Mouse (Mus musculus) embryonic facial prominence, embryonic 11.5 days (tissue): ENCODE results near the gene Fbxo31. TPM values are rescaled to one million over a fixed set of nuclear protein-coding genes. Genes with fewer than 3 reads are reported as not detected.
A peak's percentile ranks its signal among the peaks of the same experiment; 100 is the strongest.

Experiments used
- ATAC-seq: fragments of 200-750 bp; cut with Nextera tagmentation; replicated peaks from 2 replicates; pipeline ENCODE4 v1.8.0; 2017; ENCODE audit warnings: low read depth; ENCODE audit not compliant: insufficient number of reproducible peaks, low FRiP score, low TSS enrichment
- DNase-seq: peaks from one replicate; pipeline ENCODE4 v3.0.0-alpha.2; 2015; ENCODE audit warnings: low spot score
- H3K27ac ChIP-seq: fragments of 300-500 bp; sonication (generic); replicated peaks from 2 replicates; pipeline ENCODE4 v1.5.1; 2014; ENCODE audit warnings: mild to moderate bottlenecking, low read depth, low read length, control low read depth
- H3K27me3 ChIP-seq: fragments of 300-500 bp; sonication (generic); 2 replicates; pipeline ENCODE4 v1.6.1; 2014; ENCODE audit warnings: mild to moderate bottlenecking, low read length, moderate library complexity, mixed read lengths; ENCODE audit not compliant: control insufficient read depth, insufficient read depth
- H3K36me3 ChIP-seq: fragments of 300-500 bp; sonication (generic); replicated peaks from 2 replicates; pipeline ENCODE4 v1.6.1; 2014; ENCODE audit warnings: low read depth, mild to moderate bottlenecking, low read length, moderate library complexity, mixed read lengths; ENCODE audit not compliant: control insufficient read depth, insufficient read depth
- H3K4me1 ChIP-seq: fragments of 300-500 bp; sonication (generic); 2 replicates; pipeline ENCODE4 v1.6.1; 2014; ENCODE audit warnings: low read length, mixed read lengths; ENCODE audit not compliant: control insufficient read depth, insufficient read depth
- H3K4me2 ChIP-seq: fragments of 300-500 bp; sonication (generic); 2 replicates; pipeline ENCODE4 v1.6.1; 2014; ENCODE audit warnings: low read depth, mild to moderate bottlenecking, control low read depth, low read length, moderate library complexity
- H3K4me3 ChIP-seq: fragments of 300-500 bp; sonication (generic); 2 replicates; pipeline ENCODE4 v1.5.1; 2014; ENCODE audit warnings: low read depth, low read length, control low read depth
- H3K9ac ChIP-seq: fragments of 300-500 bp; sonication (generic); replicated peaks from 2 replicates; pipeline ENCODE4 v1.6.1; 2014; ENCODE audit warnings: mild to moderate bottlenecking, control low read depth, low read length
- H3K9me3 ChIP-seq: fragments of 300-500 bp; sonication (generic); replicated peaks from 2 replicates; pipeline ENCODE4 v1.6.1; 2016; ENCODE audit warnings: mild to moderate bottlenecking, low read length, inconsistent platforms, mixed read lengths; ENCODE audit not compliant: control insufficient read depth
- WGBS: fragments of 180-500 bp; shearing (Covaris S2); extraction: QIAGEN DNeasy Blood & Tissue Kit; methylation state at CpG from one replicate; pipeline ENCODE4 v1.1.7; 2014; 5-methylcytosine and 5-hydroxymethylcytosine counted together
- polyA plus RNA-seq: library from polyadenylated mRNA; unstranded; fragments of >200 nt; fragmentation: Nextera tagmentation; extraction: Ambion mirVana; gene quantifications from 2 replicates; pipeline ENCODE4 v1.2.1, GENCODE M21; 2014

The Fbxo31 gene
- 11.1 and 12.9 TPM in 2 replicates for polyA plus RNA-seq

DNA sequence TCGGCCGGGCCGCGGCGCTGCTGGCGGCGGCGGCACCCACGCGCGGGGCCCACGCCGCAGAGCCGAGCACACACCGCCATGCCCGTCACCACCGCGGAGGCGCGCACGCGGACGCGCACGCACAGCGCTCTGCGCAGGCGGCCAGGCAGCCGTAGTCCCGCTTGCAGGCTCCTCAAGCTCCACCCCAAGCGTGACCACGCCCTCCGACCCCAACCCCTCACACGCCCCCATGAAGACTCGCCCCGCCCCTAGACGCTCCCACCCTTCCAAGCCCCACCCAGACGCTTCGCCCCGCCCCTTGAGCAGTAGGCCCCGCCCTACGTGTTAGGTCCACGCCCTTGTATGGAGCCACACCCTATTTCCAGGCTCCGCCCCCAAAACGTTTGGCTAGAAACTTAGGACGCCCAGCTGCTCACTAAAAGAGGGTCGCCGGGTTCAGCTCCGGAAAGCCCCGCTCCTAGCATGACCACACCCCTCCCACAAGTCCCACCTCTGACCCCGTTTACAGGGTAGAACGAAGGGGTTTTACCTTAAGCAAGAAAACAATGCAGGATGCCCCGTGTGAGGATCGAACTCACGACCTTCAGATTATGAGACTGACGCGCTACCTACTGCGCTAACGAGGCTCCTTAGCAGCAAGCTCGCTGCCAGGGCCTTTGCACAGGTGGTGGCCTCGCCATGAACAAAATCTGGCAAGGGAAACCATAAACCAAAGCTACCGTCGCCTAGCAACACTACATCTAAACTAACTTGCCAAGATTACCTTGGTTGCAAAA, at the start of gene Fbxo31:
Gene Fbxo31 (minus strand): TSS at position 131 of the 776 bp plus-strand sequence.
- Histone ChIP-seq H3K4me1 (peaks cover 3% of the 10 kb centered on the region), H3K4me3 (peak within 1 kb of the TSS; percentile 85), H3K27me3 (no peaks in the 10 kb centered on the region), H3K27ac (no peak within 1 kb of the TSS; the same call in 1 of the 2 replicates), H3K9me3 (no peaks in the 10 kb centered on the region), H3K9ac (peak within 1 kb of the TSS; percentile 85), H3K36me3 (no peaks in the 10 kb centered on the region), H3K4me2 (peak within 1 kb of the TSS; percentile 82)
- WGBS = 1% methylated on average over 63 of the region's 63 CpGs
- DNase-seq = peak; percentile 96
- peak; percentile 88 for ATAC-seq

DNA sequence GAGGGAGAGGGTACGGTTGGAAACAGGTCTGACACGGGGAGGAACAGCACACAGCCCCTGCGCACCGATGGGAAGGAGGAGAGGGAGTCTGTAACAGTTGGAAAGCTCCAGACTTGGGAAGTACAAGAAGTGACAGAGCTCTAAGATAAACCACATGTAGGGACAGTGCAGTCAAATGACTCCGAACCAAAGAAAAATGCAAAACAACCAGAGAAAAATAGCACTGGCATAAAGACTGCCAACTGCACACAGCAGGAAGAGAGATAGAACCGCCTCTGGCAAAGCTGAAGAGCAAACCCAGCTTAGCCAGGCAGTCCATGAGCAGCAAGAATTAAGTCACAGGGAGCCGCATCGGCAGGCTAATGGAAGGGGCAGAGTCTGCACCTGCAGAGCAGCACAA, 44.4 kb upstream of the Fbxo31 start:
- H3K4me3 ChIP-seq = no peak overlapping the region
- no peak overlapping the region for H3K4me2 ChIP-seq
- H3K27me3 ChIP-seq = no peaks in the 10 kb centered on the region
- H3K4me1 ChIP-seq = no peaks in the 10 kb centered on the region
- 87% methylated on average over 8 of the region's 8 CpGs for WGBS
- DNase-seq = no peak
- H3K9me3 ChIP-seq = no peaks in the 10 kb centered on the region
- no peak for ATAC-seq
- H3K27ac ChIP-seq = no peak overlapping the region
- H3K36me3 ChIP-seq = no peaks in the 10 kb centered on the region
- no peak overlapping the region for H3K9ac ChIP-seq

DNA sequence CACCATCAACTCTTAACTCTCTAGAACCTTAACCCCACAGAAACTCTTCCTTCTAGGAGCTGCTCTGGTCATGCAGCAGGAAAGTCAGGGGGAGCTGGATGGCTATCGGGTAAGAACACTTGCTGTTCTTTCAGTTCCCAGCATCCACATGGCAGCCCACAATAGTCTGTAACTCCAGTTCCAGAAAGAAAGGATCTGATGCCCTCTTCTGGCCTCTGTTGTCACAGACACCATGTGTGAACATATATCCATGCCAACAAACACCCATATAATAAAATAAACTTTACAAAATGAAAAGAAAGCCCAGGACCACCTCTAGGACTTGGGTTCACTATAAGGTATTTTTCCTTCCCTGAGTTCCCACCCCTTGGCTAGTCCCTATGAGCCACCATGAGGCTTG, 43.3 kb upstream of the Fbxo31 start:
- Histone ChIP-seq H3K27me3 (no peaks in the 10 kb centered on the region), H3K4me3 (no peak overlapping the region), H3K9me3 (no peaks in the 10 kb centered on the region), H3K36me3 (no peaks in the 10 kb centered on the region), H3K27ac (no peak overlapping the region), H3K9ac (no peak overlapping the region), H3K4me1 (no peaks in the 10 kb centered on the region), H3K4me2 (no peak overlapping the region)
- ATAC-seq (no peak), DNase-seq (no peak)
- WGBS = 83% methylated on average over 1 of the region's 1 CpGs

- Histone ChIP-seq H3K4me1 (no peaks in the 10 kb centered on the region), H3K36me3 (no peaks in the 10 kb centered on the region), H3K9ac (no peak overlapping the region), H3K27ac (no peak overlapping the region), H3K4me2 (no peak overlapping the region), H3K4me3 (no peak overlapping the region), H3K27me3 (no peaks in the 10 kb centered on the region), H3K9me3 (no peaks in the 10 kb centered on the region)
- DNase-seq (no peak), ATAC-seq (no peak)
- WGBS = 85% methylated on average over 12 of the region's 12 CpGs
Measured at GRCm38 (mm10) chr8:121620801-121621516, 42.4 kb upstream of the Fbxo31 start.

GRCm38 (mm10) chr8:121619401-121619995, 40.9 kb upstream of the Fbxo31 start:
- no peaks in the 10 kb centered on the region for H3K9me3 ChIP-seq
- H3K36me3 ChIP-seq = no peaks in the 10 kb centered on the region

GRCm38 (mm10) chr8:121613419-121613818, 34.8 kb upstream of the Fbxo31 start:
- ATAC-seq (no peak), DNase-seq (no peak)
- peaks cover 2% of the 10 kb centered on the region; the same call in 1 of the 2 replicates for H3K36me3 ChIP-seq
- H3K4me1 ChIP-seq = no peaks in the 10 kb centered on the region
- no peak overlapping the region for H3K27ac ChIP-seq
- no peak overlapping the region for H3K4me2 ChIP-seq
- H3K9ac ChIP-seq = no peak overlapping the region
- H3K9me3 ChIP-seq = no peaks in the 10 kb centered on the region
- H3K4me3 ChIP-seq = no peak overlapping the region
- no peaks in the 10 kb centered on the region for H3K27me3 ChIP-seq

More at GRCm38 (mm10) chr8:121619401-121619995, 40.9 kb upstream of the Fbxo31 start:
- Histone ChIP-seq H3K27ac (no peak overlapping the region), H3K4me3 (no peak overlapping the region), H3K27me3 (no peaks in the 10 kb centered on the region), H3K4me2 (no peak overlapping the region), H3K9ac (no peak overlapping the region), H3K4me1 (no peaks in the 10 kb centered on the region)
- no peak for DNase-seq
- no peak; the same call in 1 of the 2 replicates for ATAC-seq
- 62% methylated on average over 7 of the region's 7 CpGs for WGBS

- H3K4me2 ChIP-seq = no peak overlapping the region
- WGBS = 91% methylated on average over 11 of the region's 11 CpGs
- no peak for ATAC-seq
- no peak overlapping the region for H3K27ac ChIP-seq
- H3K4me1 ChIP-seq = no peaks in the 10 kb centered on the region
- H3K27me3 ChIP-seq = no peaks in the 10 kb centered on the region
- H3K4me3 ChIP-seq = no peak overlapping the region
- no peaks in the 10 kb centered on the region for H3K9me3 ChIP-seq
- no peak overlapping the region for H3K9ac ChIP-seq
- no peak for DNase-seq
- peaks cover 6% of the 10 kb centered on the region for H3K36me3 ChIP-seq
Measured at GRCm38 (mm10) chr8:121609916-121610315, 31.3 kb upstream of the Fbxo31 start.

DNA sequence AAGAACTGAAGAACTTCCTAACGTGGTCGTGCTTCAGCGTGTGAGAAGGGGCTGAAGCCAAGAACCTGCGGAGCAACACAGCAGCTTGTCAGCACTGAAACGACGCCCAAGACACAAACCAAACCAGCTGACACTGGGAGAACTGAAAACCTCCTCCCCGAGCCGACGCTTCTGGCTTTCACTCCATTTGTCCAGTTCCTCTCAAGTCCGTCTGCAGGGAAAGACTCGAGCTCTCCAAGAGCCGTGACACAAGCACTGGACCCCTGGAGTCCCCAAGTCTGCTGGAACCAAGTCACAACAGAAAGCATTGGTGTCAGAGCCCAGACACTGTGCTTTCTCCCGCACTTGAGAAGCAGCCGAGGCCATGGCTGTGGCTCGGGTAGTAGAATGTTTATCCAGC, 30.6 kb upstream of the Fbxo31 start:
- DNase-seq = no peak
- Histone ChIP-seq H3K9me3 (no peaks in the 10 kb centered on the region), H3K27ac (no peak overlapping the region), H3K4me3 (no peak overlapping the region), H3K27me3 (no peaks in the 10 kb centered on the region), H3K4me2 (no peak overlapping the region), H3K36me3 (peaks cover 8% of the 10 kb centered on the region), H3K9ac (no peak overlapping the region), H3K4me1 (no peaks in the 10 kb centered on the region)
- WGBS = 88% methylated on average over 15 of the region's 15 CpGs
- ATAC-seq = no peak
